In the genomic region with DNA sequence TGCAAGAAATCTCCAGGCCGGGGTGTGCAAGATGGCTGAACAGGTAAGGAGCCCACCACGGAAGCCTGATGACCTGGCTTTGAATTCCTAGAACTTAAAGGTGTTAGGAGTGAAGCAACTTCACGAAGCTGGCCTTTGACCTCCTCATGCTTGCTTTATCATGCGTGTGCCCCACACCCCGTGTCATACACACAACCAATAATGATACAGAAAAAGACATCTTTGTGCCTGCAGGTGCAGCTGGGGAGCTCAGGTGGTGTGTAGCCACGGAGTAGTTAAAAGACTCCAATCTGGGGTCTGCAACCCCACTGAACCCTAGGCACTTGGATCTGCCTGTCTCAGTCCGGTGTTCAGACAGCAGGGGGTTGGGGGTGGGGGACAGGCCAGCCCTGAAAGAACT, we compare ENCODE assay signal across 11 mouse cellular contexts. TPM values are rescaled to one million over a fixed set of nuclear protein-coding genes. Genes with fewer than 3 reads are reported as not detected.
DNase-seq lines count a peak whose midpoint lies in the region; ATAC-seq lines count a peak whose summit lies in the region.
"Had no signal": no experiment of that assay in that cellular context is flagged by ENCODE, and none has a peak within 500 bp of the region (broad histone marks: within the 10 kb centered on the region; RNA-seq: fewer than 3 reads in every experiment).

No protein-coding gene starts in this region.

- H3K27ac ChIP-seq in kidney, embryonic 16.5 days (ENCODE audit: low read length): no peak overlapping the region; the same call in 1 of the 2 replicates
- no peak overlapping the region for H3K27ac ChIP-seq in forebrain, embryonic 11.5 days (ENCODE audit: low read depth, low read length)
- H3K27ac ChIP-seq in hindbrain, embryonic 14.5 days: 0 out of 2 replicates have a peak overlapping the region, but pooled peaks have one; percentile 26
- peak overlapping the region; percentile 38; the same call in 1 of the 2 replicates for H3K27ac ChIP-seq in midbrain, embryonic 15.5 days
- H3K27ac ChIP-seq: macrophage had no signal

- no peaks in the 10 kb centered on the region for H3K27me3 ChIP-seq in kidney, embryonic 16.5 days (ENCODE audit: insufficient read depth, low read length)
- no peaks in the 10 kb centered on the region for H3K27me3 ChIP-seq in forebrain, embryonic 11.5 days (ENCODE audit: control insufficient read depth, insufficient read depth, low read length)
- H3K27me3 ChIP-seq in hindbrain, embryonic 14.5 days (ENCODE audit: control insufficient read depth, insufficient read depth, low read length): no peaks in the 10 kb centered on the region
- H3K27me3 ChIP-seq in midbrain, embryonic 15.5 days (replicated peaks): no peaks in the 10 kb centered on the region

- no peaks in the 10 kb centered on the region for H3K9me3 ChIP-seq in kidney, embryonic 16.5 days (ENCODE audit: low read length)
- no peaks in the 10 kb centered on the region for H3K9me3 ChIP-seq in forebrain, embryonic 11.5 days (ENCODE audit: control insufficient read depth, low read length)
- no peaks in the 10 kb centered on the region for H3K9me3 ChIP-seq in hindbrain, embryonic 14.5 days (ENCODE audit: control insufficient read depth, low read length)
- H3K9me3 ChIP-seq in midbrain, embryonic 15.5 days: no peaks in the 10 kb centered on the region

- H3K4me2 ChIP-seq in kidney, embryonic 16.5 days (replicated peaks; ENCODE audit: low read depth, low read length): no peak overlapping the region; the same call in 1 of the 2 replicates
- H3K4me2 ChIP-seq in forebrain, embryonic 11.5 days (ENCODE audit: low read depth, low read length, severe bottlenecking): no peak overlapping the region
- H3K4me2 ChIP-seq in hindbrain, embryonic 14.5 days (replicated peaks): 0 out of 2 replicates have a peak overlapping the region, but pooled peaks have one; percentile 4
- H3K4me2 ChIP-seq in midbrain, embryonic 15.5 days: peak overlapping the region; percentile 28; the same call in 1 of the 2 replicates

- no peak for DNase-seq in kidney, postnatal 4 days
- no peak for DNase-seq in forebrain, embryonic 11.5 days (ENCODE audit: low spot score)
- no peak for DNase-seq in hindbrain, embryonic 14.5 days (ENCODE audit: low spot score)
- no peak for DNase-seq in left cerebral cortex, adult 8-10 months (ENCODE audit: low spot score in 2 of 2)
- DNase-seq in testis, postnatal 10 days (ENCODE audit: low spot score): no peak

- 69% methylated on average over 7 of the region's 7 CpGs for WGBS in kidney, embryonic 16.5 days
- 70% methylated on average over 7 of the region's 7 CpGs for WGBS in forebrain, embryonic 11.5 days
- 74% methylated on average over 7 of the region's 7 CpGs for whole genome bisulfite sequencing in hindbrain, embryonic 14.5 days
- 73% methylated on average over 7 of the region's 7 CpGs for WGBS in midbrain, embryonic 15.5 days

- H3K9ac ChIP-seq in kidney, embryonic 16.5 days (replicated peaks; ENCODE audit: low read length): peak overlapping the region; percentile 55
- peak overlapping the region; percentile 27; the same call in 1 of the 2 replicates for H3K9ac ChIP-seq in forebrain, embryonic 11.5 days (ENCODE audit: low read length)
- H3K9ac ChIP-seq in hindbrain, embryonic 14.5 days: peak overlapping the region; percentile 36
- H3K9ac ChIP-seq in midbrain, embryonic 15.5 days: 0 out of 2 replicates have a peak overlapping the region, but pooled peaks have one; percentile 12

- peaks cover 16% of the 10 kb centered on the region; the same call in 1 of the 2 replicates for H3K4me1 ChIP-seq in kidney, embryonic 16.5 days (ENCODE audit: insufficient read depth, low read length)
- 0 out of 2 replicates have a peak, but pooled peaks cover 2% of the 10 kb centered on the region for H3K4me1 ChIP-seq in forebrain, embryonic 11.5 days (replicated peaks; ENCODE audit: control insufficient read depth, insufficient read depth, low read length)
- H3K4me1 ChIP-seq in hindbrain, embryonic 14.5 days (replicated peaks; ENCODE audit: control insufficient read depth, insufficient read depth, low read length): peaks cover 3% of the 10 kb centered on the region; the same call in 1 of the 2 replicates
- peaks cover 5% of the 10 kb centered on the region; the same call in 1 of the 2 replicates for H3K4me1 ChIP-seq in midbrain, embryonic 15.5 days

- no peaks in the 10 kb centered on the region; the same call in 1 of the 2 replicates for H3K36me3 ChIP-seq in kidney, embryonic 16.5 days (ENCODE audit: insufficient read depth, low read length)
- H3K36me3 ChIP-seq in forebrain, embryonic 11.5 days (ENCODE audit: control insufficient read depth, insufficient read depth, low read length): no peaks in the 10 kb centered on the region
- H3K36me3 ChIP-seq in hindbrain, embryonic 14.5 days (replicated peaks; ENCODE audit: control insufficient read depth, insufficient read depth): peaks cover 6% of the 10 kb centered on the region; the same call in 1 of the 2 replicates
- no peaks in the 10 kb centered on the region for H3K36me3 ChIP-seq in midbrain, embryonic 15.5 days (replicated peaks)

- ATAC-seq in kidney, embryonic 16.5 days (ENCODE audit: low FRiP score, low TSS enrichment): peak; percentile 14; the same call in 1 of the 2 replicates
- ATAC-seq in forebrain, embryonic 11.5 days (replicated peaks; ENCODE audit: low FRiP score): no peak; the same call in 1 of the 2 replicates
- 0 out of 2 replicates have a peak, but pooled peaks have one; percentile 3 for ATAC-seq in hindbrain, embryonic 14.5 days (ENCODE audit: low FRiP score)
- ATAC-seq in midbrain, embryonic 15.5 days (replicated peaks): peak; percentile 43
- no peak for ATAC-seq in erythroblast, adult 5-6 weeks (replicated peaks; ENCODE audit: low FRiP score, poor library complexity, severe bottlenecking)

- no peak overlapping the region for H3K4me3 ChIP-seq in kidney, embryonic 16.5 days (ENCODE audit: low read length)
- no peak overlapping the region for H3K4me3 ChIP-seq in forebrain, embryonic 11.5 days (ENCODE audit: low read depth, low read length)
- no peak overlapping the region for H3K4me3 ChIP-seq in hindbrain, embryonic 14.5 days (replicated peaks; ENCODE audit: low read length)
- no peak overlapping the region for H3K4me3 ChIP-seq in midbrain, embryonic 15.5 days

RNA-seq across cellular contexts. Expression of a gene that starts 21.3 kb away (rescaled TPM):
- polyA plus RNA-seq in kidney, embryonic 16.5 days (2015; fragmentation: Nextera tagmentation; extraction: Ambion mirVana): 83.1 and 94.3 TPM in 2 replicates
- polyA plus RNA-seq in forebrain, embryonic 11.5 days (2014; fragmentation: Nextera tagmentation; extraction: Ambion mirVana): 7.1 and 8.4 TPM in 2 replicates
- 8.1 and 10.3 TPM in 2 replicates for polyA plus RNA-seq in hindbrain, embryonic 14.5 days (2014; fragmentation: Nextera tagmentation; extraction: Ambion mirVana)
- polyA plus RNA-seq in midbrain, embryonic 15.5 days (2015; fragmentation: Nextera tagmentation; extraction: Ambion mirVana): 5.8 and 7.8 TPM in 2 replicates
- total RNA-seq in erythroblast, adult 5-6 weeks (2015; ENCODE audit: low replicate concordance): 10.2 and 21.1 TPM in 2 replicates
- 22.2 and 29.0 TPM in 2 replicates for total RNA-seq in erythroblast, adult 5-6 weeks (2017; ENCODE audit: low replicate concordance)
- 10 to 100 TPM in 2 of 4 experiments, 1 to 10 TPM in 2; 2.9 to 16.9 (median 10.0) TPM for total RNA-seq in left cerebral cortex, adult 8-10 months (2022)

RNA-seq across cellular contexts. Expression of a gene that starts 32.7 kb away (rescaled TPM):
- 18.9 and 19.5 TPM in 2 replicates for polyA plus RNA-seq in kidney, embryonic 16.5 days (2015; fragmentation: Nextera tagmentation; extraction: Ambion mirVana)
- 15.8 and 16.5 TPM in 2 replicates for polyA plus RNA-seq in forebrain, embryonic 11.5 days (2014; fragmentation: Nextera tagmentation; extraction: Ambion mirVana)
- 16.8 and 20.0 TPM in 2 replicates for polyA plus RNA-seq in hindbrain, embryonic 14.5 days (2014; fragmentation: Nextera tagmentation; extraction: Ambion mirVana)
- 16.5 and 17.4 TPM in 2 replicates for polyA plus RNA-seq in midbrain, embryonic 15.5 days (2015; fragmentation: Nextera tagmentation; extraction: Ambion mirVana)
- total RNA-seq in erythroblast, adult 5-6 weeks (2015; ENCODE audit: low replicate concordance): 2.1 and 5.6 TPM in 2 replicates
- total RNA-seq in erythroblast, adult 5-6 weeks (2017; ENCODE audit: low replicate concordance): 0.85 and 6.0 TPM in 2 replicates
- 10 to 100 TPM; 21.1 to 26.4 (median 24.0) TPM for total RNA-seq in left cerebral cortex, adult 8-10 months (2022)

RNA-seq across cellular contexts. Expression of a gene that starts 32.8 kb away (rescaled TPM):
- 33.8 and 36.0 TPM in 2 replicates for polyA plus RNA-seq in kidney, embryonic 16.5 days (2015; fragmentation: Nextera tagmentation; extraction: Ambion mirVana)
- polyA plus RNA-seq in forebrain, embryonic 11.5 days (2014; fragmentation: Nextera tagmentation; extraction: Ambion mirVana): 5.3 and 6.3 TPM in 2 replicates
- polyA plus RNA-seq in hindbrain, embryonic 14.5 days (2014; fragmentation: Nextera tagmentation; extraction: Ambion mirVana): 6.2 and 6.6 TPM in 2 replicates
- polyA plus RNA-seq in midbrain, embryonic 15.5 days (2015; fragmentation: Nextera tagmentation; extraction: Ambion mirVana): 6.1 and 7.2 TPM in 2 replicates
- total RNA-seq in erythroblast, adult 5-6 weeks (2015; ENCODE audit: low replicate concordance): 1.7 and 4.0 TPM in 2 replicates
- 3.5 and 3.8 TPM in 2 replicates for total RNA-seq in erythroblast, adult 5-6 weeks (2017; ENCODE audit: low replicate concordance)
- 10 to 100 TPM; 66.8 to 72.4 (median 68.4) TPM for total RNA-seq in left cerebral cortex, adult 8-10 months (2022)

RNA-seq across cellular contexts. Expression of a gene that starts 44.0 kb away (rescaled TPM):
- polyA plus RNA-seq in kidney, embryonic 16.5 days (2015; fragmentation: Nextera tagmentation; extraction: Ambion mirVana): 0.17 TPM in 1 of 2 replicates, not detected in the other
- polyA plus RNA-seq in forebrain, embryonic 11.5 days (2014; fragmentation: Nextera tagmentation; extraction: Ambion mirVana): 0.36 and 0.51 TPM in 2 replicates
- polyA plus RNA-seq in hindbrain, embryonic 14.5 days (2014; fragmentation: Nextera tagmentation; extraction: Ambion mirVana): 0.24 and 0.82 TPM in 2 replicates
- polyA plus RNA-seq in midbrain, embryonic 15.5 days (2015; fragmentation: Nextera tagmentation; extraction: Ambion mirVana): 0.65 and 0.91 TPM in 2 replicates
- total RNA-seq in erythroblast, adult 5-6 weeks (2015; ENCODE audit: low replicate concordance): not detected in 2 replicates
- not detected in 2 replicates for total RNA-seq in erythroblast, adult 5-6 weeks (2017; ENCODE audit: low replicate concordance)
- 1 to 10 TPM in 2 of 4 experiments, under 1 TPM in 2; 0.59 to 1.7 (median 1.2) TPM for total RNA-seq in left cerebral cortex, adult 8-10 months (2022)
- total RNA-seq: heart, postnatal 25 days; liver, adult 2 months had no signal
- polyA plus RNA-seq: liver, adult 2 months had no signal

RNA-seq across cellular contexts. Expression of a gene that starts 51.3 kb away (rescaled TPM):
- 43.3 and 46.3 TPM in 2 replicates for polyA plus RNA-seq in kidney, embryonic 16.5 days (2015; fragmentation: Nextera tagmentation; extraction: Ambion mirVana)
- 34.1 and 35.1 TPM in 2 replicates for polyA plus RNA-seq in forebrain, embryonic 11.5 days (2014; fragmentation: Nextera tagmentation; extraction: Ambion mirVana)
- 43.0 and 49.2 TPM in 2 replicates for polyA plus RNA-seq in hindbrain, embryonic 14.5 days (2014; fragmentation: Nextera tagmentation; extraction: Ambion mirVana)
- polyA plus RNA-seq in midbrain, embryonic 15.5 days (2015; fragmentation: Nextera tagmentation; extraction: Ambion mirVana): 38.0 and 38.7 TPM in 2 replicates
- total RNA-seq in erythroblast, adult 5-6 weeks (2015; ENCODE audit: low replicate concordance): 17.9 and 24.9 TPM in 2 replicates
- total RNA-seq in erythroblast, adult 5-6 weeks (2017; ENCODE audit: low replicate concordance): 19.8 and 20.2 TPM in 2 replicates
- total RNA-seq in left cerebral cortex, adult 8-10 months (2022): 100 to 1,000 TPM in 2 of 4 experiments, 10 to 100 TPM in 2; 93.0 to 104 (median 99.0) TPM

Comparison
In these comparisons a context has a peak if more than half of its experiments do, and no peak if none do; other contexts are left out.
1. ATAC-seq: peak in kidney, embryonic 16.5 days (single experiment), hindbrain, embryonic 14.5 days (single experiment) and midbrain, embryonic 15.5 days (single experiment); none in forebrain, embryonic 11.5 days (single experiment) and erythroblast, adult 5-6 weeks (single experiment).
2. H3K27ac ChIP-seq: peak in hindbrain, embryonic 14.5 days (single experiment) and midbrain, embryonic 15.5 days (single experiment); none in kidney, embryonic 16.5 days (single experiment) and forebrain, embryonic 11.5 days (single experiment).
3. H3K4me2 ChIP-seq: peak in hindbrain, embryonic 14.5 days (single experiment) and midbrain, embryonic 15.5 days (single experiment); none in kidney, embryonic 16.5 days (single experiment) and forebrain, embryonic 11.5 days (single experiment).
4. Peak in every context shown above with its lines, with median percentiles within 50 percentile points of each other: H3K9ac ChIP-seq.